Mouse (Mus musculus) stomach, adult 2 months (tissue): ENCODE measurements around the gene Bnip2. TPM values are rescaled to one million over a fixed set of nuclear protein-coding genes. Genes with fewer than 3 reads are reported as not detected.

Experiments
- polyA plus RNA-seq: library from polyadenylated mRNA; depleted of rRNA; stranded (reverse); fragments of >200 nt; gene quantifications from 2 replicates; pipeline ENCODE4 v1.2.3, GENCODE M21; 2012; rRNA removed

Gene Bnip2
- 5.1 and 5.5 TPM in 2 replicates for polyA plus RNA-seq

GRCm38 (mm10) chr9:69989303-69990121 lies at the start of gene Bnip2:
TSS of gene Bnip2 (plus strand) at chr9:69989466.

DNA sequence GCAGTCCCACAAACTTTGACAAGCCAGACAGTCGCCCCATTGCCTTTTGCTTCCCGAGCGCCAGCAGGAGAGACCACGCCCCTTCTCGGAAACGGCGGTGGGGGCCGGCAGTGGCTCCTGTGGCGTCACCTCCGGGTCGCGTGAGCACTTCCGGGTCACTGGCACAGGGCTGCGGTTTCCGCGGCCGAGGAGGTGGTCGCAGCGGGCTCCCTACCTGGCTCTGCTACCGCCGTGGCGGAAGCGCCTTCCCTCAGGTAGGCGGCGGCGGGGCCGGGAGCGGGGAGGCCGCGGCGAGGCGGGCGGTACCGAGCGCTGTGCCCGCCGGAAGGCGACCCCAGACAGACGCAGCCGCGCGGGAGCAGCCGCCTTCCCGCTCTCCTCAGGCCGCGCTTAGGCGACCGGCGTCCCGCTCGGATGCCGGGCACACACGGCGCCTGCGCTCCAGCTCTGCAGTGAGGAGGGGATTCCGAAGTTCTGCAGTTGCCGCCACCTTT lies 23.2 kb downstream of the Bnip2 start, which contains the start of gene Gtf2a2:
Gene Gtf2a2, plus strand, starts transcription at position 143 of the 494 bp plus-strand sequence.

GRCm38 (mm10) chr9:70037988-70038387 lies 48.7 kb downstream of the Bnip2 start, which contains the start of gene Gcnt3:
TSS of gene Gcnt3 (minus strand) at chr9:70038088.

Other genes starting within 250 kb of the Bnip2 start
- gene Foxb1, start 228.5 kb upstream of the Bnip2 start, polyA plus RNA-seq, result not detected in 2 replicates
- 3.9 and 4.0 TPM in 2 replicates for gene Gtf2a2, start 23.1 kb downstream of the Bnip2 start, polyA plus RNA-seq
- 12.4 and 20.1 TPM in 2 replicates for gene Gcnt3, start 48.6 kb downstream of the Bnip2 start, polyA plus RNA-seq
- gene Fam81a, start 153.1 kb downstream of the Bnip2 start, polyA plus RNA-seq, result 0.24 and 0.31 TPM in 2 replicates
- 5.0 and 6.4 TPM in 2 replicates for gene Myo1e, start 217.9 kb downstream of the Bnip2 start, polyA plus RNA-seq